Mouse (Mus musculus): ENCODE results near the gene Plxna1.

GRCm38 (mm10) chr6:89333964-89334702, 28.3 kb downstream of the Plxna1 start:
- TF ChIP-seq POLR2A (IDR thresholded peaks at IDR 0.05; ENCODE audit: control insufficient read depth in 1 of 2, insufficient read depth in 1 of 2, low read depth in 1 of 2, low read length in 2 of 2, poor library complexity in 1 of 2) (no peak), CTCF (IDR thresholded peaks at IDR 0.05 in 2 of 3, conservative IDR thresholded peaks at IDR 0.05 in 1 of 3; ENCODE audit: control insufficient read depth in 1 of 3, insufficient read depth in 1 of 3, low read depth in 2 of 3, low read length in 3 of 3, poor library complexity in 1 of 3, severe bottlenecking in 1 of 3) (no peak), USF1 (IDR thresholded peaks at IDR 0.05; ENCODE audit: low read depth, low read length) (no peak), EP300 (IDR thresholded peaks at IDR 0.05; ENCODE audit: low read depth in 1 of 2, low read length in 2 of 2) (no peak), BHLHE40 (IDR thresholded peaks at IDR 0.05; ENCODE audit: borderline replicate concordance, low read depth, low read length) (no peak), TAL1 (IDR thresholded peaks at IDR 0.05; ENCODE audit: low read length) (no peak)

All from MEL (cell line).